Comparison of ENCODE assay signal across 21 mouse cellular contexts in the genomic region with DNA sequence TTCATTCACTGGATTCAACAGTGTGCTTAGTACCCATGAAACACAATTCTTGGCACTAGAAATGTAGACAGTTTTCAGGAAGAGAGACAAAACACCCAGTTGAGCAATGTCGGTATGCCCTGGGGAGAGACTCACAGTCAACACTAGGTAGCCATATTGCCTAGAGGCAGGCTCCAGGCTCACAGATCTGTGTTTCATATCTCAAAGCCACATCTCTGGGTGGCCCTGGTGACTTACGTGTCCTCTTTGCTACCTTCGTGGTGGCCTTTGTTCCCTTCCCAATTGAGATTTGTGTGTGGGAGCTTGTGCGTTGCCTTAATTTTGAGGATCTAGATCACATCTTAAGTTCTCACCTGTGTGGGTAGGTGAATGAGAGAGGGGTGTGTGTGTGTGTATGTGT. TPM values are rescaled to one million over a fixed set of nuclear protein-coding genes. Genes with fewer than 3 reads are reported as not detected.
DNase-seq lines count a peak whose midpoint lies in the region; ATAC-seq and TF ChIP-seq lines count a peak whose summit lies in the region.
"Had no signal": no experiment of that assay in that cellular context is flagged by ENCODE, and none has a peak within 500 bp of the region (broad histone marks: within the 10 kb centered on the region; RNA-seq: fewer than 3 reads in every experiment).

No protein-coding gene starts in this region.

- TF ChIP-seq CTCF in liver, embryonic 14.5 days (IDR thresholded peaks at IDR 0.05; ENCODE audit: low read depth): no peak

- peaks cover 2% of the 10 kb centered on the region; the same call in 1 of the 2 replicates for H3K4me1 ChIP-seq in liver, embryonic 11.5 days (replicated peaks; ENCODE audit: control insufficient read depth, insufficient read depth, low read length)
- H3K4me1 ChIP-seq in liver, embryonic 14.5 days (replicated peaks; ENCODE audit: control insufficient read depth in 2 of 2, insufficient read depth in 2 of 2, low read length in 1 of 2): peaks cover 14 to 19% of the 10 kb centered on the region in 2 experiments
- peaks cover 11% of the 10 kb centered on the region for H3K4me1 ChIP-seq in hindbrain, embryonic 13.5 days (replicated peaks)

- H3K27ac ChIP-seq in liver, embryonic 11.5 days (ENCODE audit: low read depth, low read length): no peak overlapping the region
- no peak overlapping the region for H3K27ac ChIP-seq in liver, embryonic 14.5 days
- no peak overlapping the region for H3K27ac ChIP-seq in hindbrain, embryonic 13.5 days
- H3K27ac ChIP-seq: embryonic facial prominence, embryonic 10.5 days; heart, adult 2 months; heart, embryonic 15.5 days; hindbrain, embryonic 10.5 days; hindbrain, embryonic 15.5 days had no signal

- H3K27me3 ChIP-seq in liver, embryonic 11.5 days (replicated peaks; ENCODE audit: control insufficient read depth, insufficient read depth, low read length): 0 out of 2 replicates have a peak, but pooled peaks cover 3% of the 10 kb centered on the region
- no peaks in the 10 kb centered on the region for H3K27me3 ChIP-seq in liver, embryonic 14.5 days (ENCODE audit: control insufficient read depth, insufficient read depth, low read length)
- H3K27me3 ChIP-seq in hindbrain, embryonic 13.5 days: no peaks in the 10 kb centered on the region
- H3K27me3 ChIP-seq: forebrain, embryonic 15.5 days; heart, embryonic 15.5 days; hindbrain, embryonic 15.5 days had no signal

- no peak overlapping the region for H3K9ac ChIP-seq in liver, embryonic 11.5 days (ENCODE audit: low read depth, low read length)
- no peak overlapping the region; the same call in 1 of the 2 replicates for H3K9ac ChIP-seq in liver, embryonic 14.5 days (replicated peaks)
- H3K9ac ChIP-seq in hindbrain, embryonic 13.5 days: no peak overlapping the region
- H3K9ac ChIP-seq: forebrain, embryonic 15.5 days; heart, embryonic 15.5 days; hindbrain, embryonic 15.5 days had no signal

- no peak overlapping the region for H3K4me2 ChIP-seq in liver, embryonic 11.5 days
- H3K4me2 ChIP-seq in liver, embryonic 14.5 days (ENCODE audit: low read depth): peak overlapping the region; percentile 62
- H3K4me2 ChIP-seq in hindbrain, embryonic 13.5 days: no peak overlapping the region
- H3K4me2 ChIP-seq: forebrain, embryonic 15.5 days; heart, embryonic 11.5 days; heart, embryonic 15.5 days; hindbrain, embryonic 15.5 days had no signal

- DNase-seq in liver: peak; percentile 16
- no peak for DNase-seq in liver, embryonic 11.5 days (ENCODE audit: low spot score)
- peak; percentile 10 for DNase-seq in adipocyte (ENCODE audit: low spot score)
- no peak for DNase-seq in liver, embryonic 14.5 days (ENCODE audit: low read depth in 3 of 3, low spot score in 3 of 3)
- DNase-seq in cerebellum, postnatal 10 days: no peak
- DNase-seq: adrenal gland, postnatal 10 days; cerebellum, adult 11-12 months; cerebellum, adult 9-11 months; gastrocnemius, postnatal 10 days; heart, adult 2 months had no signal

- H3K9me3 ChIP-seq in liver, embryonic 11.5 days (ENCODE audit: control insufficient read depth, low read length): no peaks in the 10 kb centered on the region
- no peaks in the 10 kb centered on the region for H3K9me3 ChIP-seq in liver, embryonic 14.5 days (ENCODE audit: control insufficient read depth, low read length)
- H3K9me3 ChIP-seq in hindbrain, embryonic 13.5 days: no peaks in the 10 kb centered on the region
- H3K9me3 ChIP-seq: embryonic facial prominence, embryonic 10.5 days; forebrain, embryonic 15.5 days; heart, embryonic 15.5 days; hindbrain, embryonic 10.5 days; hindbrain, embryonic 15.5 days had no signal

- H3K36me3 ChIP-seq in liver, embryonic 11.5 days (ENCODE audit: control insufficient read depth, insufficient read depth, low read length): no peaks in the 10 kb centered on the region
- no peaks in the 10 kb centered on the region for H3K36me3 ChIP-seq in liver, embryonic 14.5 days (replicated peaks; ENCODE audit: control insufficient read depth, insufficient read depth, low read depth)
- H3K36me3 ChIP-seq in hindbrain, embryonic 13.5 days: no peaks in the 10 kb centered on the region
- H3K36me3 ChIP-seq: embryonic facial prominence, embryonic 10.5 days; forebrain, embryonic 15.5 days; heart, embryonic 15.5 days; hindbrain, embryonic 10.5 days; hindbrain, embryonic 15.5 days had no signal

- H3K4me3 ChIP-seq in liver, embryonic 11.5 days (ENCODE audit: low read depth, low read length): no peak overlapping the region
- H3K4me3 ChIP-seq in liver, embryonic 14.5 days (ENCODE audit: insufficient read depth in 1 of 2, low read depth in 2 of 2, low read length in 2 of 2): no peak overlapping the region; a peak in 1 of 4 replicates
- no peak overlapping the region for H3K4me3 ChIP-seq in hindbrain, embryonic 13.5 days
- H3K4me3 ChIP-seq: embryonic facial prominence, embryonic 10.5 days; forebrain, embryonic 15.5 days; heart, adult 2 months; heart, embryonic 15.5 days; hindbrain, embryonic 10.5 days; hindbrain, embryonic 15.5 days had no signal

- ATAC-seq in liver, embryonic 11.5 days (replicated peaks; ENCODE audit: low FRiP score): no peak
- 0 out of 2 replicates have a peak, but pooled peaks have one; percentile 30 for ATAC-seq in liver, embryonic 14.5 days (ENCODE audit: insufficient read depth)
- peak; percentile 36; the same call in 1 of the 2 replicates for ATAC-seq in megakaryocyte-erythroid progenitor cell, adult 5-6 weeks (replicated peaks; ENCODE audit: low FRiP score, low TSS enrichment, poor library complexity, severe bottlenecking)
- ATAC-seq in hindbrain, embryonic 13.5 days (ENCODE audit: low FRiP score): no peak
- ATAC-seq: forebrain, embryonic 15.5 days had no signal

- WGBS in liver, embryonic 11.5 days: 76% methylated on average over 4 of the region's 4 CpGs
- WGBS in liver, embryonic 14.5 days (ENCODE audit: insufficient replicate concordance): 52% methylated on average over 4 of the region's 4 CpGs
- 95% methylated on average over 4 of the region's 4 CpGs for WGBS in hindbrain, embryonic 13.5 days

- no peak for TF ChIP-seq EP300 in liver, embryonic 14.5 days (IDR thresholded peaks at IDR 0.05; ENCODE audit: low read depth)

RNA-seq across cellular contexts. Expression of gene Eif1b, which starts 9.7 kb away (rescaled TPM):
- 166 and 171 TPM in 2 replicates for polyA plus RNA-seq in liver, embryonic 11.5 days (2014; fragmentation: Nextera tagmentation; extraction: Ambion mirVana)
- 20.8 and 30.6 TPM in 2 replicates for polyA plus RNA-seq in liver, embryonic 14.5 days (2012; rRNA removed)
- 70.0 and 71.4 TPM in 2 replicates for polyA plus RNA-seq in liver, embryonic 14.5 days (2014; fragmentation: Nextera tagmentation; extraction: Ambion mirVana)
- total RNA-seq in megakaryocyte-erythroid progenitor cell, adult 5-6 weeks (2014; fragmentation: Nextera tagmentation): 55.4 and 85.9 TPM in 2 replicates
- 77.5 and 85.3 TPM in 2 replicates for total RNA-seq in megakaryocyte-erythroid progenitor cell, adult 5-6 weeks (2017)
- polyA plus RNA-seq in hindbrain, embryonic 13.5 days (2015; fragmentation: Nextera tagmentation; extraction: Ambion mirVana): 330 and 337 TPM in 2 replicates

RNA-seq across cellular contexts. Expression of gene Entpd3, which starts 57.2 kb away (rescaled TPM):
- 0.12 and 0.22 TPM in 2 replicates for polyA plus RNA-seq in liver, embryonic 11.5 days (2014; fragmentation: Nextera tagmentation; extraction: Ambion mirVana)
- 0.01 and 0.02 TPM in 2 replicates for polyA plus RNA-seq in liver, embryonic 14.5 days (2012; rRNA removed)
- polyA plus RNA-seq in liver, embryonic 14.5 days (2014; fragmentation: Nextera tagmentation; extraction: Ambion mirVana): not detected in 2 replicates
- not detected in 2 replicates for total RNA-seq in megakaryocyte-erythroid progenitor cell, adult 5-6 weeks (2014; fragmentation: Nextera tagmentation)
- total RNA-seq in megakaryocyte-erythroid progenitor cell, adult 5-6 weeks (2017): 0.27 TPM in 1 of 2 replicates, not detected in the other
- 1.2 and 1.6 TPM in 2 replicates for polyA plus RNA-seq in hindbrain, embryonic 13.5 days (2015; fragmentation: Nextera tagmentation; extraction: Ambion mirVana)
- total RNA-seq: gastrocnemius, postnatal 4 days; heart, postnatal 25 days had no signal
- polyA plus RNA-seq: forebrain, embryonic 11.5 days had no signal

Comparison
In these comparisons a context has a peak if more than half of its experiments do, and no peak if none do; other contexts are left out.
1. DNase-seq: peak in liver (single experiment) and adipocyte (single experiment); none in liver, embryonic 11.5 days (single experiment), liver, embryonic 14.5 days (0 of 3) and cerebellum, postnatal 10 days (0 of 2).
2. ATAC-seq: peak in liver, embryonic 14.5 days (single experiment) and megakaryocyte-erythroid progenitor cell, adult 5-6 weeks (single experiment); none in liver, embryonic 11.5 days (single experiment) and hindbrain, embryonic 13.5 days (single experiment).